Mouse (Mus musculus) cerebellum, postnatal 36 days (tissue): ENCODE measurements around the gene Zfp791.
"Not testable (repeated sequence)": the region's sequence is repeated elsewhere in the genome, so short reads cannot be mapped to it uniquely, and the experiment has no call there.

Source experiments
- DNase-seq, 2 experiments: peaks; one replicate each; pipeline ENCODE4 v3.0.0; 2021 to 2022; ENCODE audit warnings: mixed read lengths in 2 of 2

Gene Zfp791

DNA sequence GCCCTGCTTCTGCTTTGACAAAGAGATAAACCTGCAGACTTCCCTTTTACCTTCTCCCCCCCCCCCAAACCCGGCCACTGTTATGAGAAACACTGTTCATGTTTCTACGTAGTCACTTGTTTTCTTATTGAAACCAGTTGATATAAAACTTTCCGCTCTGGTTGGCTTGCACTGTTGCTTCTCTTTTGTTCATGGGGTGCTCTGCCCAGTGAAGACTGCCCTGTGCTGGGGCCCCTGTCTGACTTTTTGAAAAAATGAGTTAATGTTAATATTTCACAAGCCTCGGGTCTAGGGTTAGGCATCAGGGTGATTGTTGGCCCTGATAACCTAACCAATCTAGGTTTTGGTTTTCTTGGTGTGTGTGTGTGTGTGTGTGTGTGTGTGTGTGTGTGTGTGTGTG lies 40.7 kb downstream of the Zfp791 start:
- not testable (repeated sequence) for DNase-seq

DNA sequence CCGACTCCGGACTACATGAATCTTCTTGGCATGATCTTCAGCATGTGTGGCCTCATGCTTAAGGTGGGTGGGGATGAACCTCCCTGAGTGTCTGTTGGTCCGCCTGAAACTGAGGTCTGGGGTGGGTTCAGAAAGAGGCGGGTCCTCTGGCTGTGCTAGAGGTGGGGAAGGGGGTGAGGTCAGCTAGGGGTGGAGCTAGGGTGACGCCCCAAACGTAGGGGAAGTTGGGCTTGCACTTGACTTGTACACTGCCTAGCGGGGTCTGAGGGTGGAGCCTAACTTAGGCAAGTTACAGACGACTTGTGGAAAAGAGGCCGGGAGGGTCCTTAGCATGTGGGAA lies 41.7 kb downstream of the Zfp791 start, which contains the start of gene Wdr83:
TSS of gene Wdr83 (minus strand) at position 91 of the 340 bp plus-strand sequence.
- DNase-seq: no peak

DNA sequence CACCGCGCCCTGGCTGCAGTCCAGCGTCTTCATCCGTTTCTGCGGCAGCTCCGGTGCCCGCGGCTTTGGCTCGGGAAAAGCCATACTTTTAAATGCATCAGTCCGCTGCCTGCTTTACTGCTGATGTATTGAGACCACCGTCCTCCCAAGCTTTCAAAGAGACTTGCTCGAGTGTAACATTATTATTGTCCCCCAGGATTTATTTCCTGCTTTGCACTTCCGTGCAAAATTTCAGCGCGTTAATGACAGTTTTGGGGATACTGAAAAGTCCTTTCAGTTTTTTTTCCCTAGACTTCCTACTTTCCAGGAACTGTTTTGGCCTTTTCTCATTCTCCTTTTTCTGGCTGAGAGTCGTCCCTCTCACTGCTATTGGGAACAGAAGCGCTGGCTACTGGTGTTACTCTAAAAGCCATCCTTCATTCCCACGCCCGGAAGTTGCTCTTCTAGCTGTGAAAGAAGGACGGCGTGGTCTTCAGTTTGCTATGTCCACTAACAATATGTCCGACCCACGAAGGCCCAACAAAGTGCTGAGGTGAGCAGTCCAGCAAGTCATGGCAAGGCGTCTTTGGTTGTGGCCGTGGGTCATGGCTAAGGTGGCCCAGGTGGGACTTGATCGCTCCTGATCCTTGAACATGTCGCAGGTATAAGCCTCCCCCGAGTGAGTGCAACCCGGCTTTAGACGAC lies 42.2 kb downstream of the Zfp791 start, which contains the start of gene Wdr83os:
TSS of gene Wdr83os (plus strand) at position 209 of the 684 bp plus-strand sequence.
- DNase-seq: peak; percentile 50 to 70

DNA sequence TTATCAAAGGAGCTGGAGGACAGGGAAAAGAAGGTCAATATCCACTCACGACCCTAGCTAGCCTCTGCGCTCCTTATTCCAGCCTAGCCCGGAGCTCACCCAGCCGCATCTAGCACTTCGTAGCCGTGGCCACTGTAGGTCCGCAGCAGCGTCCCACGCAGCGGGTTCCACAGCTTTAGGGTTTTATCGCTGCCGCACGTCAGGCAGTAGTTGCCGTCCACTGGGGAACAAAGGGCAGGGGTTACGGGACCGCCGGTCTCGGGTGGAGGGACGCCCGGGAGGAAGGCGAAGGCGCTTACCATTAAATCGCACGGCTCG lies 42.7 kb downstream of the Zfp791 start:
- DNase-seq: peak in 1 of 2 experiments; percentile 43

DNA sequence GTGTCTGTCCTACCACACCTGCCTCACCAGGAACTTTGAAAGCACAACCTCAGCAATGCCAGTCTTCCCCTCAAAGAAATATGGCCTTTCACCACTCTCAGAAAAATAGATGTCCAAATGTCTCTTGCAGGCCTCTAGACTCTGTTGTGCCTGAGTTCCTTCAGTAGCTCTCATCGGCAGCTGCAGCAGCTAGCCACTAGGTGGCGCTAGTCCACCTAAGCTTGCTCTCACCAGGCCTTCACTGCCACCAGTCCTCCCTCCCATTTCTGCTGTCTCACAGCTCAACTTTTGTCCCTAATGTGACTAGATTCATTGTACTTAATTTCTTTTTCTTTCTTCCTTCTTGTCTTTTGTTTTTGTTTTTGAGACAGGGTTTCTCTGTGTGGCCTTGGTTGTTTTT lies 45.9 kb downstream of the Zfp791 start:
- DNase-seq: peak; percentile 76 to 80

DNA sequence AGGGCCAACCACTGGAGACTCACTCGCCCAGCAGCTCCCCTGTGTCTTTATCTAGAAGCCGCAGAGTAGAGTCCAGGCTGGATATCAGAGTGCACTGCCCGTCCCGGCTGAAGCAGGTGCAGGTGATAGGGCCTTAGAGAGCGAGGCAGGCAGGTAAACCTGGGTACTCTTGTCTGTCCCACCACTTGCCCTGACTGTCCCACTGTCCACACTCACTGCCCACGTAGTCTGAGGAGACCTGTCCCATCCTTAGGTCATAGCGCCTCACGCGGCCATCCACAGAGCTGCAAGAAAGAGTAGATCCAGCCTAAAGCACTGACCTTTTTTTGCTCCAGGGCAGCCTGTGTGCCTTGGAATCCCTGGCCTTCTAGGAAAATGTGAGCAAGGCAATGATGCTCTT lies 46.9 kb downstream of the Zfp791 start:
- peak; percentile 59 to 61 for DNase-seq

DNA sequence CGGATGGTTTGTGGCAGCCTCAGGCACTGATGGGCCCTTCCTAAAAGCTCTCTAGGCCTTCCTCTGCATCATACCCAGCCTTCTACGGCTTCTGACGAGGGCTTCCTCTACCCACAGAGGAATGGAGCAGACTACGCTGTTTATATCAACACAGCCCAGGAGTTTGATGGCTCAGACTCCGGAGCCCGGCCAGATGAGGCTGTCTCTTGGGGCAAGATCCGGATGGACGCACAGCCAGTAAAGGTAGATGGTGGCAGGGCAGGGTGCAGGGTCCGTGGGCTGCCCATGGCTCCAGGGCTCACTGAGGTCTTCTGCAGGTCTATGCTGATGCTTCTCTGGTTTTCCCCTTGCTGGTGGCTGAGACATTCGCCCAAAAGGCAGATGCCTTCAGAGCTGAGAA lies 48.3 kb downstream of the Zfp791 start:
- DNase-seq: no peak

DNA sequence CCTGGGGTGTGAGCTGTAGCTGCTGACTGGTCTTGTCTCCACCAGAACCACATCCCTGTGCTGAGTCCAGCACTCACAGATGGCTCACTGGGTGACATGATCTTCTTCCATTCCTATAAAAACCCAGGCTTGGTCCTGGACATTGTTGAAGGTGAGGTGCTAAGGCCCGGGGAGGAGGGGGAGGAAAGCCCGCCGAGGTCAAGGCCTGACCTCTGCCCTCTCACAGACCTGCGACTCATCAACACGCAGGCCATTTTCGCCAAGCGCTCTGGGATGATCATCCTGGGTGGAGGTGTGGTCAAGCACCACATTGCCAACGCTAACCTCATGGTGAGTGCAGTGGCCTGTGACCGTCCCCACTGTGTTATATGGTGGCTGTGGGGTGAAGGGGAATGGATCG lies 48.7 kb downstream of the Zfp791 start:
- no peak for DNase-seq

DNA sequence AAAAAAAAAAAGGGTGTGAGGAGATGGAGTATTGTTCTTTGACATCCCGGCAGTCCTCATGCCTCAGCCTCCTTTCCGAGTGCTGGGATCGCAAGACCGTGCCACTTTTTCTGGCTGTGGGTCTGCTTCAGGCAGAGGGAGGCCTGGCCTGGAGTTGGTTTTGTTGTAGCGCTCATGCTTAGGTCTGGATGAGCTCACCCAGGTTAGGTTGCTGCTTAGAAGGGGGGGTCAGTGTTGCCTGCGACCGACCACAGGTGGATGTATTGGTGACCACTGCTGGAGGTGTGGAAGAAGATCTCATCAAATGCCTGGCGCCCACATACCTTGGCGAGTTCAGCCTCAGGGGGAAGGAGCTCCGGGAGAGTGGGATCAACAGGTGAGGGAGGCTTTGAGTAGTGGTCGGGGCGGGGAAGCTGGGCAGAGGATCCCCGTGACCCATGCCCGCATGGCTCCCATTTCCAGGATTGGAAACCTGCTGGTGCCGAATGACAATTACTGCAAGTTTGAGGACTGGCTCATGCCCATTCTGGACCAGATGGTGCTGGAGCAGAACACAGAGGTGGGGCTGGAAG lies 49.8 kb downstream of the Zfp791 start:
- DNase-seq: no peak

DNA sequence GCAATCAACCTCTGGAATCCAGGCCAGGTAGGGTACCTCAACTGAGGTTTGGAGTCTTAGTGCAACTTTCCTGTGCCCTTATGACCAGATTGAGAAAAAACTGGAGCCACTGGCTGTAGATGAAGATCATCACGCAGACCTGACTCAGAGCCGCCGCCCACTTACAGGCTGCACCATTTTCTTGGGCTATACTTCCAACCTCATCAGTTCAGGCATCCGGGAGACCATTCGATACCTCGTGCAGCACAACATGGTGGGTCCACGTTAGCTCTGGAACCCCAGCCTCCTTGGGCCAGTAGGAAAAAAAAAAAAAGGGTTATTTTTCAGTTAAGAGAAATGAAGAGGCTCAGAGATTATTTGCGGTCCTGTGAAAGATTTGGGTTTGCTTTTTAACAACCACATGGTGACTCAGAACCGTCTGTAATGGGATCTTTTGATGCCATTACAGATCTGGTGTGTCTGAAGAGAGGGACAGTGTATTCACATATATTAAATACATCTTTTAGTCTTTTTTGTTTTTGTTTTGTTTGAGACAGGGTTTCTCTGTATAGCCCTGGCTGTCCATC lies 50.4 kb downstream of the Zfp791 start:
- no peak for DNase-seq

DNA sequence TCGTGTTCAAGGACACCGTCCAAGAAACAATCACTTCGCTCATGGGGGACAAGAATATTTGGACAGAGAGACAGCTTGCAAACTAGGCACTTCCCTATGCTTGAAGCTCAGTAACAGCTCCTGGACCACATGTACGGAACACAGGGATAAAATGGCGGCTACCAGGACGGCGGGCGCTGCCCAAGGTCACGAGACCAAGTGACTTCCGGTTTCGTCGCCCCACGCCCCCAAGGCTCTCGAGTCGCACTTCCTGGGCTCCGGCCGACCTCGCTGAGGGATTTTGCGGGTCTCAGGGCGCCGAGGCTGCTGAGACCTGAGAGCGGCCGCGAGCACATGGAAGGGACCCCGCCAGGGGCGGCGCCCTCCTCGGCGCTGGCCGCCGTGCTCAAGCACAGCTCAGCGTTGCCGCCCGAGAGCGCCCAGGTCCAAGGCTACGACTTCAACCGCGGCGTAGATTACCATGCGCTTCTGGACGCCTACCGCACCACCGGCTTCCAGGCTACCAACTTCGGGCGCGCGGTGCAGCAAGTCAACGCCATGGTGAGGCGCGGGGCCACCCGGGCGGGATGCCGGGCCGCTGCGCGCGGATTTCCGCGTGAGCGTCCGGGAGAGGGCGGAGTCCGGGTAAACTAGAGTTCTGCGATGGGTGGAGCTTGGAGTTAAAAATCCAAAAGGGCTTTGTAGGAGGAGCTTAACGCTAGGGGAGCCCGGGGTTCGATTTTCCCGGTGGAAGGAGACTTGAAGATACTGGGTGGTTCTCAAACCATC lies 51.2 kb downstream of the Zfp791 start, which contains the start of gene Dhps:
TSS of gene Dhps (plus strand) at position 244 of the 768 bp plus-strand sequence.
- peak; percentile 88 to 90 for DNase-seq

DNA sequence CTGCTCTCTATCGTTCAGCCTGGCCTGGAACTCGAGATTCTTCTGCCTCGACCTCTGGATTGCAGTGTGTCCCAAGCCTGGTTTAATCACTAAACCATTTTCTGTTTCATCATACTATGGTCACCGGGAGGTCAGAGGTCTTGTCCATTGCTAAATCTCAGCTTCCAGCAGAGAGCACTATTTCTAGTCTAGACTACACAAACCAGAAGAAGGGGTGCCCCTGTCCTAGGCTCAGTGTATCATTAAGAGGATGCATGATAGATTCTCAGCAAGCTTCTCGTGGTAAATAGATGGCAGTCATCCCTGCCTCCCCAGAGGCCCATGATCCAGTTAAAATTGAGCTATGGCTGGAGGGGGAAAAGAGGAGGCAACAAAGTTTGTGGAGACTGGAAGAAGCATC lies 51.9 kb downstream of the Zfp791 start:
- no peak for DNase-seq

DNA sequence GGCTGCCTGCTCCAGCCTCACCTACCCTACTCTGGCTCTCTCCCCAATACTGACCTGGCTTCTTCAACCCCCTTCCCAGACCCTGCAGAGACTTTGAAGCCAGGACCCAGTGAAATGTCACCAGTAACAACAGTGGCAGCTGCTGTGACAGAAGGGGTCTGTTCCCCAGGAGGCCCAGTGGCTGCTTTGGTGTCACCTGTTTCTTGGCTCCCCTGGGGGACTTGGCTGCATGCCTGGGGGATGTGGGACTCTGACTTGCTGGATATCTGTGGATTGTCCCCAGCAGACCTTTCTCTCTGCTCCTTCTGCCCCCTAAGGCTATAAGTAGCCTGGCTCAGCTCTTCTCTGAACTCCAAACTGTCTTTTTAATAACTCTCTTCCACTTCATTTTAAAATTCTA lies 54.9 kb downstream of the Zfp791 start, which contains the start of gene Gm5741:
TSS of gene Gm5741 (minus strand) at position 1 of the 400 bp plus-strand sequence.
- DNase-seq: no peak

DNA sequence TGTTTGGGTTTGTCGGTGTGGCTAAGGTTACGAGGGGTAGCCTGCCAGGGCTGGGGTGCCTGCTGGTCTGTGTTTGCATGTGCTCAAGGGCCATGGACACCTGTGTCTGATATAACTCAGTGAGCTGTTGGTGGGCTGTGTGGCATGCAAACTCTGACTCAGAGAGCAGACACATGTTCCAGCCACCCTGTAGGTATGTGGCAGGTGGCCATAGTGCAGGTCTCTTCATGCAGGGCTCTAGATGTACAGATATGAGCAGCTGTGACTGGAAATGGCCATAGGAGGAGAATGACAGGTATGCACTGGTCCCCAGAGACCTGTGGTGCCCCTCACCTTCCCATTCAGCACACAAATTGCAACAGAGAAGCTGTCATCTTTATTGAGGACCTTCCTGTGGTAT lies 55.7 kb downstream of the Zfp791 start:
- no peak for DNase-seq

DNA sequence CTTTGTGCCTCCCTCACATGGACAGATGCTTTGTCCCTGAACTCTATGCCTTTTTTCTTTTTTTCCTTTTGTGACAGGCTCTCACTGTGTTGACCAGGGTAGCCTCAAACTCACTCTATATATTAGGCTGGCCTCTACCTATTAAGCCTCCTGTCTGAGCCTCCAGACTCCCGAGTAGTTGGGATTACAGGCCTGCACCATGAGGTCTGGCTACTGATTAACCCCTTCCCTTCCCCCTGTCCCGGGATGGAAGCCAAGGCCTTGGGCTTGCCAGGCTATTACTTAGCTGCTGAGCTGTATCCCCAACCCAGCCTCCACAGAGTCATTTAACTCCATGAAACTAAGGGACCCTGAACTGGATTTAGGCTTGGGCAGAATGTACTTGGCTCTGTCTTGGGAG lies 57.7 kb downstream of the Zfp791 start:
- no peak for DNase-seq

DNA sequence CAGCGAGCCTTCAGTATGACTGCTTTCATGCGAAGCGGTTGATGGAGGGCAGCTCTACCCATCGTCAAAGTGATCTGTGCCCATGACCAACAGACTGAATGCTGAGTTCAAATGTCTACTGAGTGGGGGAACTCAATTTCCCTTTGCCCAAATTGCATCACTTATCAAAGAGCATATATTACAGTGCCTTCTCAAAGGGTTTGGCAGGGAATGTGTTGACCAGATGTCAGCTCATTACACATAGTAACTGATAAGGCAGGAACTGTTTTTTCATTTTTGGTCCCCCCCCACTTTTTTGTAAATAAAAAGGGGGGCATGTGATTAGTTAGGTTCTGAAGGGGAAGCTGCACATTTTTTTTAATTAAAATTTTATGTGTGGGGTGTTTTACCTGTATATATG lies 60.3 kb downstream of the Zfp791 start:
- no peak for DNase-seq

DNA sequence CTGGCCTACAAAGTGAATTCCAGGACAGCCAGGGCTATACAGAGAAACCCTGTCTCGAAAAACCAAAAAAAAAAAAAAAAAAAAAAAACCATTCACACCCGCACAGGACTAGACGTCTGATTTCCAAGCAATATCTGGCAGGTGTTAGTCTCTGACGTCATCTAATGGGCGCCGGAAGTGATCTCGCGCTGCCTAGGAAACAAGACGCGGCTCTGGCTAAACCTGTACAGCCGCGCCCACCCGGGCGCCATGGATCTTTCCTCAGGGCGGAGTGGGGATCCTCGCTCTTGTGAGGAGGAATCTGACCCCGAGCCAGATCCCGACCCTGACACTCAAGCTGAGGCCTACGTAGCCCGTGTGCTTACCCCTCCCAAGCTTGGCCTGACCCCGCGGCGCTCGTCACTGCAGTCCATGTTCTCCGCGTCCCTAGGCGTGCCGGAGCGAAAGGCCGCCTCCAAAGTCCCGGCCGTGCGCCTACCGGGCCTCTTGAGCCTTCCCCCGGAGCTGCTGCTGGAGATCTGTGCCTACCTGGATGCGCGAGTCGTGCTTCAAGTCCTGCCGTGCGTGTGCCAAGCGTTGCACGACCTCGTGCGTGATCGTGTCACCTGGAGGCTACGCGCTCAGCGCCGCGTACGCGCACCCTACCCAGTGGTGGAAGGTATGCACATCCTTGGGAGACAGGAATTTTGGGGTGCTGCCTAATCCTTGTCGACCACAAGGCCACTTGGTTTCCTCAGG lies 62.8 kb downstream of the Zfp791 start, which contains the start of gene Fbxw9:
TSS of gene Fbxw9 (plus strand) at position 177 of the 738 bp plus-strand sequence.
- DNase-seq: peak; percentile 90 to 95
